Mouse (Mus musculus): ENCODE measurements around the gene Syt2.

Gene Syt2

DNA sequence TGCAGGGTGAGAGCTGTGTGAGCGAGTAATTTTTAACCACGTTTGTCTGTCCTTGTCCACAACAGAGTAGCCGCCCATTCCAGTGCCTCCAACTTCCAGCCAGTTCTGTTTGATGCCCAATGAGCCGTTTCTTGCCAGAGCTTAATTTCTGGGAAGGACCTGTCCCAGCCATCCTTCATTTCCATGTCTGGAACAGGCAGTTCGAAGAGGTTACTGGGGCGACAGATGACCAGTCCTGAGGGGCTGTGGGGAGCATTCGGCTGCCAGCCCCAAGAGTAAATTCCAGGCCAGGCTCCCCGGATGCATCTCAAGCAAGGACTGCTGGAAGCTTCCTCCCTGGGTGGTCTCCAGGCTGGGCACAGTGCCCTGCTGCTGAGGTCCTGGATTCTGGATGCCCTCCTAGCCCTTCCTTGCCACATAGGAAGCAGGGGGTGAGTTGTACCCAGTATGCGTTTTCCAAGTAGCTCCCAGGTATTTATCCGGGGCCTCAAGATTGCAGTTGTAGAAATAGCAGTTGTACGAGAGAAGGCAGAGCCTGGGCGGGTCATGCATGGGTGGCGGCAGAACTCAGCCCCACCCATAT is 4.9 kb downstream of the Syt2 start:
- DNase-seq = no peak

- no peak for DNase-seq
These were observed 5.4 kb downstream of the Syt2 start for GRCm38 (mm10) chr1:134651851-134652398.

- no peak for DNase-seq
These were observed 7.3 kb downstream of the Syt2 start for GRCm38 (mm10) chr1:134653603-134654257.

DNA sequence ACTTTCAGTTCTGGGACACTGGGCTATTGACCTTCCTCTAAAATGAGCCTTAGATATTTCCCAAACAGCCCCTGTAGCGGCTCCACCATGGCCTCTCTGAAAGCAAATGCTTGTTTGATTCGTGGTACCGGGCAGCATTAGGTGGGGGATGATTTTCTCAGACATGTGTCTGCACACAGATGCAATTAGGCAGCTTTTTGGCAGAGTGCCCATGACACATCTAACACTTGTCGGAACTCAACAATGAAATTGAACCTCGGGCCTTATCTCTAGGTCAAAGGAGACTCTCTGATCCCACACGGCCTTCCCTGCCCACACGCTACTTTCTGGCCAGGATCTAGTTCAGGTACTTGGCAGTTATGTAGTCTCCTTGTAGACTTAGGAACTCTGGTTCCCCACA is 12.4 kb downstream of the Syt2 start:
- DNase-seq = no peak

DNA sequence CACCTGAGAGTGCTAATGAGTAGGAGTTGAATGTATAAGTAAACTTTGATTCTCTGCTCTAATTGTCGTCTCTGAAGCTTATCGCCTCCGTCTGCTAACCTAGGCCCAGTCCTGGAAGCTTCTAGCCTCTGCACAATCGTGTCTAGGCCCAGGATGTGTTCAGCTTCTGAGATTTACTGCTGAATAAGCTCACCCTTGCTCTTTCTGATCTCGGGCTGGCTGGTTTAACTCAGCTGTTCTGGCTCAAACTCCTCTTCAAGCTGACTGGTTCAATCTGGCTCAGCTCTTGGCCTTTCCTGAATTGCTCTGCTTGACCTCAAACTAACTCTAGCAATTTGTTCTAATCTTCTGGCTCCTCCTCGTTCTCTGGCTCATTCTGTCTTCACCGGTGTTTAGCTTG is 13.7 kb downstream of the Syt2 start:
- no peak for DNase-seq

DNA sequence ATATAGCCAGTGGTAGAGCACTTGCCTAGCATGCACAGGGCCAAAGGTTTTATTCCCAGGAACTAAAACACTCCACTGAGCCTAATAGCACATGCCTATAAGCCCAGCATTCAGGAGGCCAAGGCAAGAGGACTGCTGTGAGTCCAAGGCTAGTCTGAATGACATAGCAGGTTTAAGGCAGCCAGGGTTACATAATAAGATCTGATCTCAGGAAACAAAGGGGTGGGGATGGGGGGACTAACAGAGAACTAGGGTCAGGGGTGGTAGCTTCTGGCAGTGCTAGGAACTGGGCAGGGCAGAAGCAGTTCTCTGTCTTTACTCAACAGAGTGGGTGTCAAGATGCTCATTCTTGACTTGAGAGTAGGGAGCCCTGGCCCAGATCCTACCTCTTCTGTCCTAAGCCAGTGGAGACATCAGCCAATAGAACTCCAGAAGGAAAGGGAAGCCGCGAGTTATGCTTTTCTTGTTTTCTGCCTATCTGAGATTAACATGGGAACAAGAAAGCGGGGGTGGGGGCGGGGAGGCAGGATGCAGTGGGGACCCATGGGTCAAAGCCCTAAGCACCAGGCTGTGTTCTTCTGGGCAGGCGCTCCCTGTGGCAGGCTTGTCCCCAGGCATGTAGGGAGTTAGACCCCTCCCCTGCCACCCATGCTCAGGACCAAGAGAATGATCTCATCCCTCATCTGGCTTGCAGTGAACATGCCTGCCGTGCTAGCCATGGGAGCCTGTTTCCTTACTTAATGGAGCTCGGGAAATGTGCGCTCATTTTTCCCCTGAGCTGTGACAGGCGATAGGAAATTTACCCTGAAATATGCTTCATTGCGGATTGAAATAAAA is 25.0 kb downstream of the Syt2 start:
- DNase-seq = no peak

DNA sequence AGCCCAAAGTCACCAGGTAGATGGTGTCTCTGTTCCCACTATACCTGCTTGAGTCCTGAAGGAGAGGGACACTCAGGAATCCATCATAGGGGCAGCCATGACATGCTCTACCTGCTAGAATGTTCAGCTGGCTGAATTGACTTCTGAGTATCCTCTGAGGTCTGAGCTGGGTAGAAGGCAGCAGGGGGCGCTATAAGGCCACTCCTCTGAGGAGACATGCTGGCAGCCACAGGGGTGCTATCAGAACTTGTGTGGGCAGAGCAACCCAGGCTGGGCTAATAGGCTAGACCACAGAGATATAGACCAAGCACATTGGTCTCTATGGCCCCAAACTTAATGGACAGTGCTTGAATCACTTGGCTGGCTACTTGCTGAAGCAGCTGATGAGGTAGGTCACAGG is 27.8 kb downstream of the Syt2 start:
- no peak for DNase-seq

- DNase-seq = no peak
These were observed 33.0 kb downstream of the Syt2 start for GRCm38 (mm10) chr1:134679445-134679844.

DNA sequence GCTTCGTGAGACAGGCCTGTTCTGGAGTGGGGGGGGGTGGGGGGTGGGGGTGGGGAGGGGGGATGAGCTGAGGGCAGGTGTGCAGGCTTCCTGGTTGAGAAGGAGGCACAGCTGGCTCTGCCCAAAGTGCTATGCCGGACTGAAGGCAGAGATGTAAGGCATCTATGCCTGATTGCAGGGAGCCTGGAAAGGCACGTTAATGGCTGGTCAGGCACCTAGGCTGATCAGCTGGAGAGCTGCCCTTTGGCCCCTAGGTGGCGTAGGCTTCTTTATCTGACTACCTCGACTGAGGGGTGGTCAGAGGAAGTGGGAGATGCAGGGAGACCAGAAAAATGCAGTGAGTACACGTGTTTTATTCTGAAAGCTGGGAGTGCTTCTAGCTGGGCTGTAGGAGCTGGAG is 34.1 kb downstream of the Syt2 start:
- DNase-seq = no peak

DNA sequence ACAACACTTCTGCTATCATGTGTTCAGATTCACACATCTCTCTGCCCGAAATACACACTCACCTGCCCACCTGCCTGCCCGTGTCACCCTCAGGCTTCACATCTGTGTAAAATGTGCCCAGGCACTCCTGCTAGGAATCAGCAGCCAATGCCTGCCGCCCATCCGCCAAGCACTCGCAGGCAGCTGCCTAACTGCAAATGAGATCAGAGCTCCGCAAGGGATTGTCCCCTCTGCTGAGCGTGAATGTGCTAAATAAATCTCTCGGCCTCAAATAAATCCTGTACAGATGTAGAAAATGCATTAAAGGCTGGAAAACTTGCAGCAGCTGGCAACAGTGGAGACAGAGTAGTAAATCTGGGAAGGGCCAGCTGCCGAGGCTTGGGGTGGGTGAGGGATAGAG is 36.0 kb downstream of the Syt2 start:
- DNase-seq = peak; percentile 29

GRCm38 (mm10) chr1:134686834-134687421 is 40.5 kb downstream of the Syt2 start:
- DNase-seq = no peak

DNA sequence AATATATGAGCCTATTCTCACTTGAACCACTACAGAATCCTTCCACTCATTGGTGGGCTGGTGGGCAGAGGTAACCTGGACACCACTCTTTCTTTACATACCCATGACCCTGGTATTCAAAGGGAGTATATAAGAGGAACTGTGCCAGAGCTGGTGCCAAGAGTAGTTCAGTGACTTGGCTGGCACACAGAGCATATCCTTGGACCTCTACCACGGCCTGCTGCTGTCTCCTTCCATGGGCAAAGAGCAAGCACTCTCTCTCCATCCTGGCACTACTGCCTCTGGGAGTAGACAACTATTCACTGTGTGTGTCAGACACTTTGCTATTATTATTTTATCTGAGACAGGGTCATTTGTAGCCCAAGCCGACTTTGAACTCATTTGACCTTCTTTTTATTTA is 49.8 kb downstream of the Syt2 start:
- DNase-seq = no peak

GRCm38 (mm10) chr1:134697073-134697472 is 50.6 kb downstream of the Syt2 start:
- no peak for DNase-seq

GRCm38 (mm10) chr1:134697522-134698250 is 51.2 kb downstream of the Syt2 start:
- no peak for DNase-seq

- no peak for DNase-seq
These were observed 52.0 kb downstream of the Syt2 start for GRCm38 (mm10) chr1:134698486-134698885.

DNA sequence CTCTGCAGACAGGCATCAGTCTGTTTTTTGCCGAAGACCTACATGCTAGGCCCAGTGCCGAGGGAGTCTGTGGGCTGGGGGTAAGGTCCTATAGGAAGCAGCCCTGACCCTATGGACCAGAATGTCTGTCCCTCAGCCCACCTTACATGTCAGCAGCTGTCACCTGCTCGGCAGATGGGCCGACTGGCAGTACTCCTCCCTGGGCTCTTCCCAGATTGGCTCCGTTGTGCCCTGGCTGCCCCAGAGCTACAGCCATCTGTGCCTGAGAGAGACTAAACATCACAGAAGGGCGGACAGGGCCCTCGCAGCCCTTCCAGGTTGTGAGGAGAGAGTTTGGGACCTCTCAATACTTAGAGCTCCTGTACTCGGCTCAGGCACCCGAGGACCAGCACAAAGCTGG is 52.9 kb downstream of the Syt2 start:
- DNase-seq = no peak

GRCm38 (mm10) chr1:134700151-134700550 is 53.7 kb downstream of the Syt2 start:
- no peak for DNase-seq

- DNase-seq = no peak
These were observed 54.2 kb downstream of the Syt2 start for GRCm38 (mm10) chr1:134700634-134701033.

DNA sequence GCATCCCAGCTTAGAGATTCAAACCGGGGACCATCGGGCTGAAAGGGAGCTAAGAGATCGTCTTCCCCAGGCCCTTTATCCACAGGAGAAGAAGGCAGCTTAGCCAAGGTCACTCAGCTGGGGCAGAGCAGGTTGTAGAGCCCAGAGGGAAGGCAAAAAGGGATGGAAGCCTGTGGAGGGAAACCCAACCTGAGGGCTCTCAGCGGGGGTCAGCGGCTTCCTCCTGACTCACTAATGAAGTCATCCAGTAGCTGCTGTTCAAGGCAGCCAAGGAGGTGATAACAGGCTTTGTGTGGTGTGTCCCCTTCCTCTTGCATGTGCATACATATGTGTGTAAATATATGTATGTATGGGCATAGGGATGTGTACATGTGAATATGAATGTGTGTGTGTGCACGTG is 54.7 kb downstream of the Syt2 start:
- DNase-seq = no peak

- no peak for DNase-seq
These were observed 56.8 kb downstream of the Syt2 start for GRCm38 (mm10) chr1:134703232-134703631.

GRCm38 (mm10) chr1:134704396-134705306 is 58.2 kb downstream of the Syt2 start:
- DNase-seq = no peak

DNA sequence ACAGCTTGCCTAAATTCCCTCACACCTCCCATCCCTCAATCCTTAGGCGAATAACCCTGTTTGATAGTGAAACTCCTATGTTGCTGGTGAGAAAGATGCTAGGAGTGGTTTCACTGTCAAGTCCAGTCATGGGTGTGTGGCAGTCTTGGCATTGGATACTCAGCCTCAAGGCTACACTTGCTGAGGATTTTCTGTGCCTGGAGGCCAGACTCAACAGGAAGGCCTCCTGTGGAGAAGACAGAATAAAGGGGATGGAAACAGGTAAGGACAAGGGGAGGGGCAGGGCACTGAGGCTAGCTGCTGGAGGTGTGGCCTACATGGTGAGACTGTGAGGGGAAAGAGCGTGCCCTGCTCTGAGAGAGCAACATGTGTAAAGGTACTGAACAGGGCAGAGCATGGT is 60.1 kb downstream of the Syt2 start:
- no peak for DNase-seq
